Comparison of ENCODE assay signal across 10 mouse cellular contexts in genomic region chrX:102037506-102037905, GRCm38 (mm10). TPM values are rescaled to one million over a fixed set of nuclear protein-coding genes. Genes with fewer than 3 reads are reported as not detected.
DNase-seq lines count a peak whose midpoint lies in the region; ATAC-seq lines count a peak whose summit lies in the region.
"Had no signal": no experiment of that assay in that cellular context is flagged by ENCODE, and none has a peak within 500 bp of the region (broad histone marks: within the 10 kb centered on the region; RNA-seq: fewer than 3 reads in every experiment).

No protein-coding gene starts in this region.

- H3K4me2 ChIP-seq in forebrain, embryonic 14.5 days (ENCODE audit: low read length): no peak overlapping the region
- no peak overlapping the region for H3K4me2 ChIP-seq in neural tube, embryonic 15.5 days
- H3K4me2 ChIP-seq: neural tube, embryonic 12.5 days had no signal

- no peaks in the 10 kb centered on the region for H3K79me2 ChIP-seq in macrophage (ENCODE audit: inconsistent target)

- WGBS in forebrain, embryonic 14.5 days: 59% methylated on average over 2 of the region's 2 CpGs
- 84% methylated on average over 2 of the region's 2 CpGs for WGBS in forebrain, embryonic 10.5 days
- WGBS in neural tube, embryonic 15.5 days: 87% methylated on average over 2 of the region's 2 CpGs
- WGBS in macrophage (ENCODE audit: missing documents): 86% methylated on average over 2 of the region's 2 CpGs

- no peaks in the 10 kb centered on the region for H3K9me3 ChIP-seq in forebrain, embryonic 14.5 days (replicated peaks; ENCODE audit: control insufficient read depth, low read length)
- H3K9me3 ChIP-seq in forebrain, embryonic 10.5 days: no peaks in the 10 kb centered on the region
- H3K9me3 ChIP-seq in neural tube, embryonic 15.5 days (replicated peaks): no peaks in the 10 kb centered on the region
- H3K9me3 ChIP-seq: neural tube, embryonic 12.5 days had no signal

- DNase-seq in forebrain, embryonic 14.5 days (ENCODE audit: low spot score): peak; percentile 4
- no peak for DNase-seq in forebrain, embryonic 10.5 days (ENCODE audit: extremely low spot score, low spot score)
- no peak for DNase-seq in neural tube, embryonic 10.5 days (ENCODE audit: extremely low spot score, low spot score)
- DNase-seq in heart, adult 8-10 months (ENCODE audit: low spot score): peak; percentile 48
- no peak for DNase-seq in frontal cortex, postnatal 36 days (ENCODE audit: low spot score in 2 of 2)
- no peak for DNase-seq in ovary, postnatal 10 days (ENCODE audit: low spot score)

- no peak overlapping the region for H3K4me3 ChIP-seq in forebrain, embryonic 14.5 days (ENCODE audit: low read depth, low read length)
- no peak overlapping the region for H3K4me3 ChIP-seq in forebrain, embryonic 10.5 days
- H3K4me3 ChIP-seq in neural tube, embryonic 15.5 days (replicated peaks): no peak overlapping the region
- no peak overlapping the region for H3K4me3 ChIP-seq in macrophage (ENCODE audit: inconsistent target)
- H3K4me3 ChIP-seq: neural tube, embryonic 12.5 days had no signal

- no peak for ATAC-seq in forebrain, embryonic 14.5 days
- peak; percentile 35; the same call in 1 of the 2 replicates for ATAC-seq in neural tube, embryonic 15.5 days (ENCODE audit: low FRiP score)
- ATAC-seq: forebrain, embryonic 16.5 days had no signal

- H3K9ac ChIP-seq in forebrain, embryonic 14.5 days (ENCODE audit: low read length): no peak overlapping the region
- no peak overlapping the region for H3K9ac ChIP-seq in neural tube, embryonic 15.5 days (replicated peaks)
- H3K9ac ChIP-seq: neural tube, embryonic 12.5 days had no signal

- H3K27me3 ChIP-seq in forebrain, embryonic 14.5 days (replicated peaks; ENCODE audit: control insufficient read depth, insufficient read depth, low read length): no peaks in the 10 kb centered on the region
- H3K27me3 ChIP-seq in forebrain, embryonic 10.5 days (ENCODE audit: poor library complexity, severe bottlenecking): peaks cover 95% of the 10 kb centered on the region
- peaks cover 22% of the 10 kb centered on the region; the same call in 1 of the 2 replicates for H3K27me3 ChIP-seq in neural tube, embryonic 15.5 days (replicated peaks)
- H3K27me3 ChIP-seq: neural tube, embryonic 12.5 days had no signal

- H3K27ac ChIP-seq in forebrain, embryonic 14.5 days (ENCODE audit: low read depth, low read length): no peak overlapping the region
- H3K27ac ChIP-seq in forebrain, embryonic 10.5 days: no peak overlapping the region
- no peak overlapping the region for H3K27ac ChIP-seq in neural tube, embryonic 15.5 days (replicated peaks)
- peak overlapping the region; percentile 68 for H3K27ac ChIP-seq in macrophage
- H3K27ac ChIP-seq: neural tube, embryonic 12.5 days had no signal

- H3K4me1 ChIP-seq in forebrain, embryonic 14.5 days (ENCODE audit: control insufficient read depth, insufficient read depth, low read length): no peaks in the 10 kb centered on the region
- peaks cover 26% of the 10 kb centered on the region for H3K4me1 ChIP-seq in forebrain, embryonic 10.5 days
- H3K4me1 ChIP-seq in neural tube, embryonic 15.5 days: no peaks in the 10 kb centered on the region
- H3K4me1 ChIP-seq: neural tube, embryonic 12.5 days had no signal

- no peaks in the 10 kb centered on the region for H3K36me3 ChIP-seq in forebrain, embryonic 14.5 days (ENCODE audit: control insufficient read depth, insufficient read depth, low read length)
- no peaks in the 10 kb centered on the region for H3K36me3 ChIP-seq in forebrain, embryonic 10.5 days (replicated peaks)
- no peaks in the 10 kb centered on the region for H3K36me3 ChIP-seq in neural tube, embryonic 15.5 days
- H3K36me3 ChIP-seq in macrophage (ENCODE audit: inconsistent target): no peaks in the 10 kb centered on the region
- H3K36me3 ChIP-seq: neural tube, embryonic 12.5 days had no signal

RNA-seq across cellular contexts. Expression of gene Rtl5, which starts 33.6 kb away (rescaled TPM):
- 9.6 and 11.0 TPM in 2 replicates for polyA plus RNA-seq in forebrain, embryonic 14.5 days (2014; fragmentation: Nextera tagmentation; extraction: Ambion mirVana)
- 3.5 and 4.4 TPM in 2 replicates for polyA plus RNA-seq in forebrain, embryonic 10.5 days (2016; fragmentation: Nextera tagmentation; extraction: Ambion mirVana)
- polyA plus RNA-seq in neural tube, embryonic 15.5 days (2015; fragmentation: Nextera tagmentation; extraction: Ambion mirVana): 4.7 and 6.3 TPM in 2 replicates
- total RNA-seq in heart, adult 8-10 months (2022): 1 to 10 TPM; 1.1 to 1.9 (median 1.3) TPM
- total RNA-seq in macrophage (2018; cell fraction: chromatin; rRNA removed): 10 to 100 TPM in 19 of 26 experiments, 1 to 10 TPM in 7; 5.0 to 83.3 (median 14.5) TPM
- total RNA-seq in macrophage (2018; cell fraction: cytosol; rRNA removed): 10 to 100 TPM in 20 of 26 experiments, 1 to 10 TPM in 6; 6.2 to 28.4 (median 14.0) TPM
- total RNA-seq in macrophage (2018; cell fraction: nucleus; rRNA removed): 10 to 100 TPM in 25 of 26 experiments, 1 to 10 TPM in 1; 8.4 to 57.4 (median 25.4) TPM
- 7.6 to 21.8 TPM (median 8.2 TPM) in 3 replicates for polyA plus RNA-seq in macrophage (2018)

Comparison
In these comparisons a context has a peak if more than half of its experiments do, and no peak if none do; other contexts are left out.
1. DNase-seq: peak in forebrain, embryonic 14.5 days (single experiment) and heart, adult 8-10 months (single experiment); none in forebrain, embryonic 10.5 days (single experiment), neural tube, embryonic 10.5 days (single experiment), frontal cortex, postnatal 36 days (0 of 2) and ovary, postnatal 10 days (single experiment).